Mouse (Mus musculus): ENCODE measurements around the gene Ceacam20. TPM values are rescaled to one million over a fixed set of nuclear protein-coding genes. Genes with fewer than 3 reads are reported as not detected.
"Not testable (repeated sequence)": the region's sequence is repeated elsewhere in the genome, so short reads cannot be mapped to it uniquely, and the experiment has no call there.

The Ceacam20 gene
- polyA plus RNA-seq, 1 experiment from 2014 or later, result not detected

DNA sequence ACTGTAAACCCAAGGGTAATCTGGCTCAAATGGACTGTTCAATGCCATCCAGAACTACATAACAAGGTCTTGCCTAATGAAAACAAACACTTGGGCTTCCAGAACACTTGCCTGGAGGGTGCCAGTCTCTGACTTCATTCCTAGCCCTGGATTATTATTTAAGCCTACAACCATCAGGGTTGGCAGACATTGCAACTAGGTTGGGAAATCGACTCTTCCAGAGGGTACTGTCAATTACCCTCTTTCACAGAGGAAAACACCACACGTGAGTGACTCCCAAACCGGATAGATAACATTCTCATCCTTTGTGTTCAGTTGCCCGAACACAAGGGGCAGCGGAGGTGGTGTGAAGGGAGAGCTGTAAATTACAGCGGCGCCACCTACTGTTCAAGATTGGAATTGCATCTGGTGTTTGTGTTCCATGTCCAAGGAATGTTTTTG, 8.9 kb upstream of the Ceacam20 start:
- DNase-seq (ENCODE audit: low spot score), result peak; percentile 84
- no peak overlapping the region for H3K9ac ChIP-seq (ENCODE audit: low read length)
- H3K4me3 ChIP-seq (ENCODE audit: low read depth, low read length), result no peak overlapping the region
- no peak for ATAC-seq (ENCODE audit: insufficient read depth, low FRiP score, low TSS enrichment)
- WGBS, result 4% methylated on average over 7 of the region's 7 CpGs
- no peaks in the 10 kb centered on the region for H3K4me1 ChIP-seq (ENCODE audit: control insufficient read depth, insufficient read depth, low read length)
- no peaks in the 10 kb centered on the region for H3K36me3 ChIP-seq (ENCODE audit: control insufficient read depth, insufficient read depth, low read length)
- no peak overlapping the region for H3K27ac ChIP-seq (ENCODE audit: low read depth, low read length)
- no peaks in the 10 kb centered on the region for H3K27me3 ChIP-seq (ENCODE audit: control insufficient read depth, insufficient read depth, low read length)
- H3K4me2 ChIP-seq (ENCODE audit: low read depth), result no peak overlapping the region
- H3K9me3 ChIP-seq (ENCODE audit: control insufficient read depth, low read length), result no peaks in the 10 kb centered on the region

DNA sequence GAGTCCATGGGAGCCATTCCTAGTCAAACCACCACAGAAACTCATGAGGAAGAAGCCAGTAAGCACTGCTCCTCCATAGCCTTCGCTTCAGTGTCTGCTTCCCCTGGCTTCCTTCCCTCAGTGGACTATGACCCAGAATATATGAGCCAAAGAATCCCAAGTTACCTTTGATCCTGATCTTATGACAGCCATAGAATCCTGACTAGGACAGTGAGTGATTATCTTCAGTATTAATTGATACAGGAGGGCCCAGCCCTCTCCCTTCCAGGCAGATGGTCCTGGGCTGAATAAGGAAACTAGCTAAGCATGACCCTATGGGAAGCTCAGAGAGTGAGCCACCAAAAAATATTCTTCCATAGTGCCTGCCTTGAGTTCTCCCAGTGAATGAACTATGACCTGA, 2.8 kb upstream of the Ceacam20 start:
- ATAC-seq (ENCODE audit: insufficient read depth, low FRiP score, low TSS enrichment) (no peak), DNase-seq (ENCODE audit: low spot score) (no peak)
- H3K36me3 ChIP-seq (ENCODE audit: control insufficient read depth, insufficient read depth, low read length), result no peaks in the 10 kb centered on the region
- no peak overlapping the region for H3K9ac ChIP-seq (ENCODE audit: low read length)
- no peaks in the 10 kb centered on the region for H3K4me1 ChIP-seq (ENCODE audit: control insufficient read depth, insufficient read depth, low read length)
- no peak overlapping the region for H3K27ac ChIP-seq (ENCODE audit: low read depth, low read length)
- H3K27me3 ChIP-seq (ENCODE audit: control insufficient read depth, insufficient read depth, low read length), result no peaks in the 10 kb centered on the region
- H3K4me3 ChIP-seq (ENCODE audit: low read depth, low read length), result no peak overlapping the region
- no peak overlapping the region for H3K4me2 ChIP-seq (ENCODE audit: low read depth)
- WGBS, result 71% methylated on average over 1 of the region's 1 CpGs
- H3K9me3 ChIP-seq (ENCODE audit: control insufficient read depth, low read length), result no peaks in the 10 kb centered on the region

DNA sequence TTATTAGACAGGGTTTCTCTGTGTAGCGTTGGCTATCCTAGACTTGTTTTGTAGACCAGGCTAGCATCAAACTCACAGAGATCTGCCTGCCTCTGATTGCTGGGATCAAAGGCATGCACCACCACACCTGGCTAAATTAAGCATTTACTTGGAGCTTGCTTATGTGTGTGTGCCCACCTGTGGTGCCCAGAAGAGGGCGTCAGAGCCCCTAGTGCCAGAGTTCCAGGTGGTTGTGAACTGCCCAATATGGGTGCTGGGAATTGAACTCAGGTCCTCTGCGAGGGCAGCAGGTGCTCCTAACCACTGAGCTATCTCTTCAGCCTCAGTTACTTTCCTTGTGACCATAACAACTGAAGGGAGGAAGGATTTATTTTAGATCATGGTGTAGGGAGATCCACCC, 3.9 kb downstream of the Ceacam20 start:
- no peak overlapping the region for H3K9ac ChIP-seq (ENCODE audit: low read length)
- ATAC-seq (ENCODE audit: insufficient read depth, low FRiP score, low TSS enrichment) (no peak), DNase-seq (ENCODE audit: low spot score) (no peak)
- 80% methylated on average over 3 of the region's 3 CpGs for WGBS
- H3K27ac ChIP-seq (ENCODE audit: low read depth, low read length), result no peak overlapping the region
- no peak overlapping the region for H3K4me2 ChIP-seq (ENCODE audit: low read depth)
- H3K36me3 ChIP-seq (ENCODE audit: control insufficient read depth, insufficient read depth, low read length), result no peaks in the 10 kb centered on the region
- no peaks in the 10 kb centered on the region for H3K4me1 ChIP-seq (ENCODE audit: control insufficient read depth, insufficient read depth, low read length)
- peaks cover 11% of the 10 kb centered on the region for H3K9me3 ChIP-seq (ENCODE audit: control insufficient read depth, low read length)
- H3K27me3 ChIP-seq (ENCODE audit: control insufficient read depth, insufficient read depth, low read length), result no peaks in the 10 kb centered on the region
- no peak overlapping the region for H3K4me3 ChIP-seq (ENCODE audit: low read depth, low read length)

DNA sequence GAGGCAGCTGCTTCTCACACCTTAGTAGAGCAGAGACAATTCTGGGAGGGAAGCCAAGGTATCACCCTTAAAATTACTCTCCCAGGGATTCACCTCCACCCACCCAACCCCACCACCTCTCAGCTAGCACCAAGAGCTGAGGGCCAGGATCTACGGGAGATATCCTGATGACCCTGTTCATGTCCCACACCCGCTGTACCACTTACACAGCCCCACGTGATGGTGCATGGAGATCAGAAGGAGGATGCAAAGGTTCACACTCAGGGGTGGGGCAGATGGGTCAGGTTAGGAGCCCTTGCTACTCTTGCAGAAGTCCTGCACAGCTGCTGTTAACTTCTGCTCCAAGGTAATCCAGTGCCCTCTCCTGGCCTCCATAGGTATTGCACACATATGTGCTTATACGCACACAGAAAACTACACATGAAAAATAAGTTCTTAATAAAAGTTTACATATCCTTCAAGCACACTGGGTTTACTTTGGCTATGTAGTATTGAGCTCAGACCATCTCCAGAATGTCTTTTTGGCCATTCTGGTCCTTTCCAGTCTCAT, 4.4 kb downstream of the Ceacam20 start:
- Histone ChIP-seq H3K9me3 (ENCODE audit: control insufficient read depth, low read length) (peaks cover 11% of the 10 kb centered on the region), H3K9ac (ENCODE audit: low read length) (no peak overlapping the region), H3K36me3 (ENCODE audit: control insufficient read depth, insufficient read depth, low read length) (no peaks in the 10 kb centered on the region), H3K4me3 (ENCODE audit: low read depth, low read length) (no peak overlapping the region), H3K27me3 (ENCODE audit: control insufficient read depth, insufficient read depth, low read length) (no peaks in the 10 kb centered on the region), H3K4me2 (ENCODE audit: low read depth) (no peak overlapping the region), H3K4me1 (ENCODE audit: control insufficient read depth, insufficient read depth, low read length) (no peaks in the 10 kb centered on the region), H3K27ac (ENCODE audit: low read depth, low read length) (no peak overlapping the region)
- WGBS, result 92% methylated on average over 4 of the region's 4 CpGs
- ATAC-seq (ENCODE audit: insufficient read depth, low FRiP score, low TSS enrichment) (no peak), DNase-seq (ENCODE audit: low spot score) (no peak)

DNA sequence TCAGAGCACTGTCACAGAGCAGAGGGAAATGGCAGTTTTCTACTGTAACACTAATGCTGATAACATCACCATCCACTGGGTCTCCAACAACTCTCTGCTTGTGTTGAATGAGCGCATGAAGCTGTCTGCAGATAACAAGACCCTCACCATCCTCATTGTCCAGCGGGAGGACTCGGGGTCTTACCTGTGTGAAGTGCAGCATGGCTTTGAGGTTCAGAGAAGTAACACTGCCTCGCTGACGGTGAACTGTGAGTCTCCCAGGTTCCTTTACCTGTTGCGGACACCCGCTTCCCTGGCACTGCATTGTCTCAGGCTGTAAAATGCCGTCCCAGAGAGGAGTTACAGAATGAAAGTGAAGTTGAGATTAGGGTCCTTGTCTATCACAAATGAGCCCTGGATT, 5.0 kb downstream of the Ceacam20 start:
- no peak for ATAC-seq (ENCODE audit: insufficient read depth, low FRiP score, low TSS enrichment)
- Histone ChIP-seq H3K4me1 (ENCODE audit: control insufficient read depth, insufficient read depth, low read length) (no peaks in the 10 kb centered on the region), H3K9me3 (ENCODE audit: control insufficient read depth, low read length) (peaks cover 11% of the 10 kb centered on the region), H3K4me2 (ENCODE audit: low read depth) (no peak overlapping the region), H3K4me3 (ENCODE audit: low read depth, low read length) (no peak overlapping the region), H3K27ac (ENCODE audit: low read depth, low read length) (no peak overlapping the region), H3K9ac (ENCODE audit: low read length) (no peak overlapping the region), H3K27me3 (ENCODE audit: control insufficient read depth, insufficient read depth, low read length) (no peaks in the 10 kb centered on the region), H3K36me3 (ENCODE audit: control insufficient read depth, insufficient read depth, low read length) (no peaks in the 10 kb centered on the region)
- no peak for DNase-seq (ENCODE audit: low spot score)
- WGBS, result 90% methylated on average over 8 of the region's 8 CpGs

DNA sequence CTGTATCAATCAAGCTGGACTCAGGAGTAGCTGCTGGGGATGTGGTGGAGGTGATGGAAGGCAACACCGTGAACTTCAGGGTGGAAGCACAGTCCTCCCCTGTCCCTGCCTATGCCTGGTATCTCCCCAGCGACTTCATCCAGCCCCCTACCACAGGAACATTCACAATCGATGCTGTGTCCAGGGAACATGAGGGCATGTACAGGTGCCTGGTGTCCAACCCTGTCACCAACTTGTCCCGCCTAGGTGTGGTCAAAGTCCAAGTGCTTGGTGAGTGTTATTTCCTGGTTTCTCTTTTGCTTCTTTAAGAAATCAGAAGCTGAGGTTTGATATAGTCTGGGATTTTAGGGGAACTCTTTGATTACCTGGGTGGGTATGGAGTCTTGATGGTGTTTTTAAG, 6.3 kb downstream of the Ceacam20 start:
- ATAC-seq (ENCODE audit: insufficient read depth, low FRiP score, low TSS enrichment) (no peak), DNase-seq (ENCODE audit: low spot score) (no peak)
- Histone ChIP-seq H3K4me1 (ENCODE audit: control insufficient read depth, insufficient read depth, low read length) (no peaks in the 10 kb centered on the region), H3K9me3 (ENCODE audit: control insufficient read depth, low read length) (peaks cover 11% of the 10 kb centered on the region), H3K27me3 (ENCODE audit: control insufficient read depth, insufficient read depth, low read length) (no peaks in the 10 kb centered on the region), H3K9ac (ENCODE audit: low read length) (no peak overlapping the region), H3K36me3 (ENCODE audit: control insufficient read depth, insufficient read depth, low read length) (no peaks in the 10 kb centered on the region), H3K27ac (ENCODE audit: low read depth, low read length) (no peak overlapping the region), H3K4me3 (ENCODE audit: low read depth, low read length) (no peak overlapping the region), H3K4me2 (ENCODE audit: low read depth) (no peak overlapping the region)
- 89% methylated on average over 4 of the region's 4 CpGs for WGBS

DNA sequence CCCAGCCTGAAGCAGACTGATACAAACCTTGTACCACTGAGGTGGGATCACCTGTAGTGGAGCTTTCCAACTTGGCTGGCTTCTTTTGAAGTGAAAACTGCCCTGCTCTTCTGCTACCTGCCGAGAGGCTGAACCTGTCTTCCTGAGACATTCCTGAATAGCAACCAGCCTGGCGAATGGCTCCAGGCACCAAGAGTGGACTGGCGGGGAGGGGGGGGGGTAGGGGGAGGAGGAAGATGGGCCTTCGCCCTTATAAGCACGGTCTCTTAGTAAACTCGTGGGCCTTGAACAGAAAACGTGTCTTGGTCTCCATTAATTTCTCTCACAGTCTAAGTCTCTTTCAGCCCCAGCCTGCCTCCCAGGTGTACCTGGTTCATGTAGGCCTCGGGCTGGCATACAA, 26.0 kb downstream of the Ceacam20 start, which contains the start of gene Nlrp9b:
Nlrp9b (plus strand) TSS at position 301 of the 400 bp plus-strand sequence.
- ATAC-seq (ENCODE audit: insufficient read depth, low FRiP score, low TSS enrichment); H3K36me3 ChIP-seq (ENCODE audit: control insufficient read depth, insufficient read depth, low read length); H3K4me1 ChIP-seq (ENCODE audit: control insufficient read depth, insufficient read depth, low read length); H3K4me2 ChIP-seq (ENCODE audit: low read depth); DNase-seq (ENCODE audit: low spot score); H3K9ac ChIP-seq (ENCODE audit: low read length); H3K27me3 ChIP-seq (ENCODE audit: control insufficient read depth, insufficient read depth, low read length); H3K27ac ChIP-seq (ENCODE audit: low read depth, low read length); H3K4me3 ChIP-seq (ENCODE audit: low read depth, low read length); H3K9me3 ChIP-seq (ENCODE audit: control insufficient read depth, low read length): not testable (repeated sequence)
- WGBS, result 72% methylated on average over 8 of the region's 8 CpGs

DNA sequence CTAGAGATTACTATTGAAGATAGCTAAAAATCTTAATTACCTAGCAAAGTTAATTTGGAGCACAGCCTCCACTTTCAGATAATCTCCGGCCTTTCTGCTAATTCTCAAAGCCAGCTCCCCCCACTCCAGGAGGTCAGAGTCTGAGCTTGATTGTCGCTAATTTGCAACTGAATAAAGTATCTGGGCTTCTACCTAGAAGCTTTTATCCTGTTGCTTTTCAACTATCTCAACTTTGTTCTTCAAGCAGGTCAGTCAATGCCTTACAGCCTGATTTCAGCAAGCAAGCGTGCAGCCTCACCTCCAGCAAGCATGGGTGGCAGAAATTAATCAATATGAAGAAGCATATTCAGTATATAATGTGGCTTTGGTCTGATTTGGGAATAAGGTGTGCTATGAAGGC, 31.5 kb downstream of the Ceacam20 start:
- H3K36me3 ChIP-seq (ENCODE audit: control insufficient read depth, insufficient read depth, low read length); H3K9me3 ChIP-seq (ENCODE audit: control insufficient read depth, low read length); H3K27me3 ChIP-seq (ENCODE audit: control insufficient read depth, insufficient read depth, low read length); H3K4me2 ChIP-seq (ENCODE audit: low read depth); H3K4me3 ChIP-seq (ENCODE audit: low read depth, low read length); H3K9ac ChIP-seq (ENCODE audit: low read length); H3K27ac ChIP-seq (ENCODE audit: low read depth, low read length); ATAC-seq (ENCODE audit: insufficient read depth, low FRiP score, low TSS enrichment); DNase-seq (ENCODE audit: low spot score); H3K4me1 ChIP-seq (ENCODE audit: control insufficient read depth, insufficient read depth, low read length): not testable (repeated sequence)
- WGBS, result 74% methylated on average over 3 of the region's 3 CpGs

DNA sequence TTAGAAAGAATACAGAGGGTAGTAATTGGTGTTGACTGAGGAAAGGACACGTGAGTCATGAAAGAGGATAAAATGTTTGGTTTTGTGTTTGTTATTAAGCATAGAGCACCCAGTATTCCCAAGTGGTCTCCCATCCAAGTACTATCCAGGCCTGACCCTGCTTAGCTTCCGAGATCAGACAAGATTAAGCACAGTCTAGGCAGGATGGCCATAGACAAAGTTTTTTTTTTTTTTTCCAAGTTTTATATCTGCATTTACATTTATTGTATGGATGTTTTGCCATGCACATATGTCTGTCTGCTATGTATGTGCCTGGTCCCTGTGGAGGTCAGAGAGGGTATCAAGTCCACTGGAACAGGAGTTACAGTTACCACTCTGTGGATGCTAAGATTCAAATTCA, 44.8 kb downstream of the Ceacam20 start:
- Histone ChIP-seq H3K9me3 (ENCODE audit: control insufficient read depth, low read length) (no peaks in the 10 kb centered on the region), H3K27me3 (ENCODE audit: control insufficient read depth, insufficient read depth, low read length) (no peaks in the 10 kb centered on the region), H3K4me1 (ENCODE audit: control insufficient read depth, insufficient read depth, low read length) (no peaks in the 10 kb centered on the region), H3K4me2 (ENCODE audit: low read depth) (no peak overlapping the region), H3K4me3 (ENCODE audit: low read depth, low read length) (no peak overlapping the region), H3K9ac (ENCODE audit: low read length) (no peak overlapping the region), H3K27ac (ENCODE audit: low read depth, low read length) (no peak overlapping the region), H3K36me3 (ENCODE audit: control insufficient read depth, insufficient read depth, low read length) (no peaks in the 10 kb centered on the region)
- WGBS, result 72% methylated on average over 2 of the region's 2 CpGs
- ATAC-seq (ENCODE audit: insufficient read depth, low FRiP score, low TSS enrichment) (no peak), DNase-seq (ENCODE audit: low spot score) (no peak)

Data from neural tube, embryonic 11.5 days (tissue).